Mouse (Mus musculus) thymus, adult 2 months (tissue): ENCODE results near the gene Smad9.

Experiments
- CTCF ChIP-seq: fragments of 200-500 bp; IDR thresholded peaks from 2 replicates; pipeline ENCODE4 v1.5.1; 2012; ENCODE audit warnings: mild to moderate bottlenecking, control low read depth, low read length, moderate library complexity, borderline replicate concordance; ENCODE audit not compliant: control insufficient read depth, poor library complexity, insufficient read depth; ENCODE audit errors: extremely low read depth
- POLR2A ChIP-seq: fragments of 200-500 bp; IDR thresholded peaks from 2 replicates; pipeline ENCODE4 v1.6.1; 2012; ENCODE audit warnings: mild to moderate bottlenecking, low read length, control low read depth, moderate library complexity; ENCODE audit not compliant: control insufficient read depth, poor library complexity, insufficient read depth; ENCODE audit errors: extremely low read depth

- TF ChIP-seq POLR2A (no peak), CTCF (no peak)
These were observed 5.1 kb downstream of the Smad9 start for GRCm38 (mm10) chr3:54760321-54761115.
